Mouse (Mus musculus) brown adipose tissue, adult 24 weeks (tissue): ENCODE results near the gene Fam50b. TPM values are rescaled to one million over a fixed set of nuclear protein-coding genes. Genes with fewer than 3 reads are reported as not detected.

Source experiments
- H3K27ac ChIP-seq: fragments of 200-500 bp; replicated peaks from 2 replicates; pipeline ENCODE4 v1.5.1; 2012; ENCODE audit warnings: low read depth, mild to moderate bottlenecking, low read length
- H3K4me1 ChIP-seq: fragments of 200-500 bp; 2 replicates; pipeline ENCODE4 v1.6.1; 2012; ENCODE audit warnings: low read length, mixed read lengths; ENCODE audit not compliant: control insufficient read depth, insufficient read depth, insufficient read length
- H3K4me3 ChIP-seq: fragments of 200-500 bp; 2 replicates; pipeline ENCODE4 v1.5.1; 2012; ENCODE audit warnings: low read depth, mild to moderate bottlenecking, low read length, moderate library complexity; ENCODE audit not compliant: insufficient read depth
- polyA plus RNA-seq: library from polyadenylated mRNA; stranded (reverse); fragments of >200 nt; gene quantifications from 2 replicates; pipeline ENCODE4 v1.2.4, GENCODE M21; 2012; ENCODE audit not compliant: missing spikeins, insufficient read depth, insufficient read length

Fam50b gene
- polyA plus RNA-seq, 1 experiment: not detected

DNA sequence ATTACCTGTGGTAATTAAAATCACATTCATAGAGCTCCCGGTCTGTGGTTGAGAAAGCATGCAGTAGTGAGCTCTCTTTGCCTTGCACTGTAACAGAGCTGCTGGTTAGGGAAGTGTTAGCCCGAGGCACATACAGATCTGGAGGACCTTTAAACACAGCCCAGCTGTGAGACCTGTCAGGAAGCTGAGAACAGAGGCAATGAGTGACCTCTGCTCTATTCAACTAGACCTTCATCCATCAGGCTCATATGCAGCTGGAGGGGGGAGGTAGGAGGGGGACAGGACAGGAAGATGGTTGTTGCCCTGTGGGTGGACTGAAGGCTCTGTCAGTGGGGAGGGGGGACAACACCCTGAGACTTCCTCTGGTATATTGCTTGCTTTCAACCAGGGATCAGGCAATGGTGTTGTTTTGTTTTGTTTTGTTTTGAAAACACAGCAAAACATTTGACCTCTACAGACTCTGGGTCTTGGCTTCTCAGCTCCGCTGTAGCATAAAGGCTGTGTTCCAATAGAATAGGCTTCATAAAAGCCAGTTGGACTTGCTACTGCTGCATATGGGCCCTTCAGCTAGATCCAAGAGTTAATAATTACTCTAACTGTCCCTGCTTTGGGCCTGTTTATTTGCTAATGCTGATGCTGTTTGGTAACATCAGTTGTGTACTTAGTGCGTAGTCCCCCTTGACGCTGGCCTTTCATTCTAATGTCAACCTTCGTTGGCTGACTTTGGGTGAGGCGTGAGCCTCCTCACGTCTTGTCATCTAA, 9.6 kb upstream of the Fam50b start:
- H3K4me3 ChIP-seq: no peak overlapping the region
- H3K4me1 ChIP-seq: peaks cover 11% of the 10 kb centered on the region; the same call in 1 of the 2 replicates
- peak overlapping the region; percentile 53 for H3K27ac ChIP-seq

DNA sequence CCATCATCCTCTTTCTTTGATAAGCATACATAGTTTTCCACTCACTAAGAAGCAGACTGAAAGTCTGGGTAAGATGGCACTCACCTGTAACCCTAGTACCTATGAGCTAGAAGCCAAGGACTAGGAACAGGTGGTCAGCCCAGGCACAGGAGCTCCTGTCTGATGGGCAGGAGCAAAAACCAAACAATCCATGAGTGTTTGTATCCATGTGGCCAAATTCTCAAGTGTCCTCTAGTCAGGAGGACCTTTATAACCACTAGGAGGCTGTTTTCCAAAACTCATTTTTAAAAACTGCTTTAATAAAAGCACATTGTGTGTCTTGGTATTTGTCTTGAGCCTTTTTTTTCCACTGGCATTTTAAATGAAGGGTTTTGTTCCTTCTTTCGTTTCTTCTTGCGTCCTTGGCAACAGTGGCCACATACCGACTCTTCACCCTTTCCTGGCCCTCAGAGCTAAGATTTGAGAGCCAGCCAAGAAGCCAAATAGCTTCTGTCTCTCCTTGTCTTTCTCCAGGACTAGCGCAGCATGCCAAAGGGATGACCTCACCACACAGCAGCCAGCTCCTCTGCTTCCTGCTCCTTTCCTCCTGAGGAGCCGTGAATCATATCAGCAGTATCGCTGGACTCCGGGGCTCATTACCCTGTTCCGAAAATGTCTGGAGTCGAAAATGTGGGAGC, 8.7 kb upstream of the Fam50b start:
- Histone ChIP-seq H3K27ac (peak overlapping the region; percentile 53), H3K4me3 (peak overlapping the region; percentile 32), H3K4me1 (peaks cover 11% of the 10 kb centered on the region; the same call in 1 of the 2 replicates)

DNA sequence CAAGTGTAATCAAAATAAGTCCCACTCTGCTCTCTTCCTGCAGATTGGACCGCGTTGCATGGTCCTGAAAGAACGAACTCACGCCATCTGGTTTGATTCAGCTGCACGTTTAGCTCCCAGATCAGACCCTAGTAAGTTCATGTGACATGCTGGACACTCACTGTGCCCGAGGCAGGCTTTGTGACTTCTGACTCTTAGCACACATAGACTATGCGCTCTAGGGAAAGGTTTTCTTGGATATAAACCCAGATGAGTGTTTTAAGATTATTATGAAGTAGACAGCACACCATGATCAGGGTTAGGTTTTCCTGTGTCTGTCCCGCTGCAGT, 8.2 kb upstream of the Fam50b start:
- Histone ChIP-seq H3K4me3 (peak overlapping the region; percentile 32), H3K27ac (peak overlapping the region; percentile 53), H3K4me1 (peaks cover 11% of the 10 kb centered on the region; the same call in 1 of the 2 replicates)

DNA sequence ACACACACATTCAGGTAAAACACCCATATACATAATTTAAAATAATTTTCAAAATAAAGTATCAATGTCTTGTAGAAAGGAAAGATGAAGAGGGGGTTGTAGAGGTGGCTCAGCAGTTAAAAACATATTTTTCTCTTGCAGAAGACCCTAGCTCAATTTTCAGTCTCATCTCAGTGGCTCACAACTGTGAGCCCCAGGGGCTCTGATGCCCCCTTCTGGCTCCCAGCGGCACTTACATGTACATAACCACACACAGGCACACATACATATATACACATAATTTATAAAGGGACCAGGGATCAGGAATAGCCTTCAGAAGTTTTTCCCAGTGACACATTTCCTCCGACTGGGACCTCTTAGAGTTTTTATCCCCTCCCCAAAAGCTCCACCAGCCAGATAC, 7.6 kb upstream of the Fam50b start:
- H3K4me1 ChIP-seq: peaks cover 11% of the 10 kb centered on the region; the same call in 1 of the 2 replicates
- H3K4me3 ChIP-seq: no peak overlapping the region
- H3K27ac ChIP-seq: no peak overlapping the region; the same call in 1 of the 2 replicates

- H3K4me3 ChIP-seq: no peak overlapping the region
- H3K27ac ChIP-seq: no peak overlapping the region
- no peaks in the 10 kb centered on the region for H3K4me1 ChIP-seq
These were observed 3.1 kb upstream of the Fam50b start for GRCm38 (mm10) chr13:34731551-34731950.

- no peak overlapping the region for H3K4me3 ChIP-seq
- no peaks in the 10 kb centered on the region for H3K4me1 ChIP-seq
- no peak overlapping the region for H3K27ac ChIP-seq
These were observed 870 bp upstream of the Fam50b start for GRCm38 (mm10) chr13:34733780-34734179.

DNA sequence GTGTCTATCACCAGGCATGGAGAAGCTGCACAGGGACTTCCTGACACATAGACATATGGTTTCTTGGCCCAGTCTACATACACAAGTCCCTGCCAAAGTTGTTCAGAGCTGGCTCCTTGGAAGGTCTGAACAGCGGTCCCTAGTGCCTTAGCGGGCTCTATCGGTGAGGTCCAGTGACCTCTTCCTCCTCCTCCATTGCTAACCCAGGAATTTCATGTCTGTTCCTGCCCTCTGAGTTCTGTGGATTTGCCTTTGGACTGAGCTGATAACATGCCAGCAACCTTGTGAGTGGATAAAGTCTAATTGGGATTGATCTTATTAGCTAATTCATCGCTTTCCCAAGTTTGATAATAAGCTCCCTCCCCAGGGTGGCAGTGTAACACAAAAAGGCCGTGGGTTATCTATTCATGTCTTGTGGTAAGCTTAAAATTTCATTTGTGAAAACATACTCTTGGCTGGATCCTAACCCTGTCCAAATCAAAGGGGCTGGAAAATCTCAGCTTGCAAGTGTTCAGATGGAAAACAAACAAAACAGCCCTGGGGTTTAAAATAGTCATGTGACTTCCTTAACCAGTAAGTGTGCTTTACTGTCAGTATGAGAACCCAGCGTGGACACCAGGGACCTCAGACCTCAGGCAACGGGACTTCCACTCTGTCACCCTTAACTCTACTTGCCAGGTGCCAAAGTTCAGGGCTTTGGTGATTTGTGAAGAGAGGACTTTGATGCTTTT, 3.5 kb downstream of the Fam50b start:
- H3K4me3 ChIP-seq: no peak overlapping the region
- 0 out of 2 replicates have a peak, but pooled peaks cover 3% of the 10 kb centered on the region for H3K4me1 ChIP-seq
- no peak overlapping the region for H3K27ac ChIP-seq

GRCm38 (mm10) chr13:34738699-34738973, 4.0 kb downstream of the Fam50b start:
- H3K4me1 ChIP-seq: 0 out of 2 replicates have a peak, but pooled peaks cover 3% of the 10 kb centered on the region
- H3K4me3 ChIP-seq: no peak overlapping the region
- H3K27ac ChIP-seq: no peak overlapping the region

DNA sequence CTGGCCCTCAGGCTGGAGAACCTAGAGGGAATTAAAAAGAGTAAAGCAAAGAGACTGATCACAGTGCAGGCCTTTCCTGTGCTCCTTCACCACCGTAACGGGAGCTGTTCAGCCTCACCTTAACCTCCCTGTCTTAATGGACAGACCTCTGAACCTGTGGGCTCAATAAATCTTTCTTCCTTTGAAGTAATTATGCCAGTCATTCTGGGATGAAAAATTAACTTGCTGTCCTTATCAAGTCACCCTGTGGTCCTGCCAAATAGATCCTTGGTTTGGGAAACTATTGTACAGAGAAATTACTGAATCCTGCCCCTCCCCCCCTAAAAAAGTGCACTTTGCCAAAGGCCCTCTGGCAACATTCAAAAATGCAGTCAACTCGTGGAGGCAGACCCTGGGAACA, 4.4 kb downstream of the Fam50b start:
- Histone ChIP-seq H3K4me1 (0 out of 2 replicates have a peak, but pooled peaks cover 3% of the 10 kb centered on the region), H3K4me3 (no peak overlapping the region), H3K27ac (no peak overlapping the region)

GRCm38 (mm10) chr13:34741254-34741653, 6.6 kb downstream of the Fam50b start:
- H3K4me3 ChIP-seq: no peak overlapping the region
- H3K27ac ChIP-seq: no peak overlapping the region
- H3K4me1 ChIP-seq: 0 out of 2 replicates have a peak, but pooled peaks cover 3% of the 10 kb centered on the region

DNA sequence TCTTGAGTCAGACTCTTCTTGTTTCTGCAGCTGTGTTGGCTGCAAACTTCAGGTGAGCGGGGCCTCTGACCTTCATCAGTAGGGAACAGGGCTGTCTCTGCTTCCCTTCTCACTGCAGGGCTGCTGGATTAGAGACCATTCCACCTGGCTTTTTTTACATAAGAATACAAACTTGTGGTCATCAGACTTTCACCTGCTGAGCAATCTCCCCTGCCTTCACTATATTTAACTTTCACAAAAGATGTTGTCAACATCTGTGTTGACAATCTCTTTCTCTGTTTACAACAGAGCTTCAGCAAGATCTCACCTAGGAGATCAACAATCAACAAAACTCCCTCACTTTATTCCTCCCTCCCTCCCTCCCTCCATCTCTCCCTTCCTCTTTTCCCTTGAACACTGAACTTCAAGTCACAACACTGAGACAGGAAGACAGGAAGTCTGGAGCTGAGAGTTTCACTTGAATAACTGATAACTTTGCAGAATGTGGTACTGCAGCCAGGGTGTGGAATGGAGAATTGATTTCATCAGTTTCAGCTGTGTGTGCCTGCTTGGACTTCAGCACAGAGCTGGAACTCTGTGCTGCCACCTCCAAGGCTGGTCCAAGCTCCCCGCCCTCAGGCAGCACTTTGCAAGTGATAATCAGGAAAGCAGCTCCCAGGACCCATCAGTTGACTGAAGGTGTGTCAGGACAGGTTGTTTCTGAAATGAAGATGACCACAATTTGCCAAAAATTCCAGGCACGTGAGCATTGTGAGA, 7.3 kb downstream of the Fam50b start:
- no peak overlapping the region for H3K27ac ChIP-seq
- H3K4me3 ChIP-seq: no peak overlapping the region
- H3K4me1 ChIP-seq: 0 out of 2 replicates have a peak, but pooled peaks cover 3% of the 10 kb centered on the region

DNA sequence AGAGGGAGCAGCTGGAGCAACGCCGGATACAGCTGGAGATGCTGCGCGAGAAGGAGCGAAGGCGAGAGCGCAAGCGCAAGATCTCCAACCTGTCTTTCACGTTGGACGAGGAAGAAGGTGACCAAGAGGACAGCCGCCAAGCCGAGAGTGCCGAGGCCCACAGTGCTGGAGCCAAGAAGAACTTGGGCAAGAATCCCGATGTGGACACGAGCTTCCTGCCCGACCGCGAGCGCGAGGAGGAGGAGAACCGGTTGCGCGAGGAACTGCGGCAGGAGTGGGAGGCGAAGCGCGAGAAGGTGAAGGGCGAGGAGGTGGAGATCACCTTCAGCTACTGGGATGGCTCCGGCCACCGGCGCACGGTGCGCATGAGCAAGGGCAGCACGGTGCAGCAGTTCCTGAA, 12.2 kb downstream of the Fam50b start:
- no peak overlapping the region for H3K27ac ChIP-seq
- no peak overlapping the region for H3K4me3 ChIP-seq
- 0 out of 2 replicates have a peak, but pooled peaks cover 3% of the 10 kb centered on the region for H3K4me1 ChIP-seq

- no peak overlapping the region for H3K4me3 ChIP-seq
- no peak overlapping the region for H3K27ac ChIP-seq
- no peaks in the 10 kb centered on the region for H3K4me1 ChIP-seq
These were observed 13.9 kb downstream of the Fam50b start for GRCm38 (mm10) chr13:34748530-34748929.

GRCm38 (mm10) chr13:34759202-34759601, 24.6 kb downstream of the Fam50b start:
- no peak overlapping the region for H3K4me3 ChIP-seq

More at GRCm38 (mm10) chr13:34759202-34759601, 24.6 kb downstream of the Fam50b start:
- Histone ChIP-seq H3K27ac (no peak overlapping the region), H3K4me1 (peaks cover 5% of the 10 kb centered on the region; the same call in 1 of the 2 replicates)
